Mouse (Mus musculus) limb, embryonic 12.5 days (tissue): Measurements from ENCODE around the gene L2hgdh. TPM values are rescaled to one million over a fixed set of nuclear protein-coding genes. Genes with fewer than 3 reads are reported as not detected.

Experiments
- ATAC-seq: fragments of 200-750 bp; cut with Nextera tagmentation; 2 replicates; pipeline ENCODE4 v1.8.0; 2017; ENCODE audit warnings: low read depth, moderate TSS enrichment; ENCODE audit not compliant: insufficient number of reproducible peaks, insufficient read depth, low FRiP score, low TSS enrichment
- H3K27ac ChIP-seq: fragments of 300-500 bp; sonication (generic); 2 replicates; pipeline ENCODE4 v1.5.1; 2016; ENCODE audit warnings: mild to moderate bottlenecking, moderate library complexity
- H3K27me3 ChIP-seq: fragments of 300-500 bp; sonication (generic); 2 replicates; pipeline ENCODE4 v1.6.1; 2016; ENCODE audit warnings: mild to moderate bottlenecking, moderate library complexity
- H3K36me3 ChIP-seq: fragments of 300-500 bp; sonication (generic); 2 replicates; pipeline ENCODE4 v1.6.1; 2016; ENCODE audit warnings: mild to moderate bottlenecking, moderate library complexity
- H3K4me1 ChIP-seq: fragments of 300-500 bp; sonication (generic); replicated peaks from 2 replicates; pipeline ENCODE4 v1.6.1; 2016
- H3K4me2 ChIP-seq: fragments of 300-500 bp; sonication (generic); 2 replicates; pipeline ENCODE4 v1.6.1; 2016; ENCODE audit warnings: mild to moderate bottlenecking, moderate library complexity
- H3K4me3 ChIP-seq: fragments of 300-500 bp; sonication (generic); replicated peaks from 2 replicates; pipeline ENCODE4 v1.5.1; 2016; ENCODE audit warnings: mild to moderate bottlenecking
- H3K9ac ChIP-seq: fragments of 300-500 bp; sonication (generic); replicated peaks from 2 replicates; pipeline ENCODE4 v1.6.1; 2016; ENCODE audit warnings: mild to moderate bottlenecking, moderate library complexity
- H3K9me3 ChIP-seq: fragments of 300-500 bp; sonication (generic); 2 replicates; pipeline ENCODE4 v1.6.1; 2016; ENCODE audit warnings: mild to moderate bottlenecking, moderate library complexity
- WGBS: fragments of 180-500 bp; shearing (Covaris S2); methylation state at CpG from one replicate; pipeline ENCODE4 v1.1.7; 2016; 5-methylcytosine and 5-hydroxymethylcytosine counted together
- polyA plus RNA-seq: library from polyadenylated mRNA; unstranded; fragments of >200 nt; fragmentation: Nextera tagmentation; extraction: Ambion mirVana; gene quantifications from 2 replicates; pipeline ENCODE4 v1.2.1, GENCODE M21; 2016

L2hgdh gene
- polyA plus RNA-seq, 1 experiment from 2014 or later, result 22.3 TPM

DNA sequence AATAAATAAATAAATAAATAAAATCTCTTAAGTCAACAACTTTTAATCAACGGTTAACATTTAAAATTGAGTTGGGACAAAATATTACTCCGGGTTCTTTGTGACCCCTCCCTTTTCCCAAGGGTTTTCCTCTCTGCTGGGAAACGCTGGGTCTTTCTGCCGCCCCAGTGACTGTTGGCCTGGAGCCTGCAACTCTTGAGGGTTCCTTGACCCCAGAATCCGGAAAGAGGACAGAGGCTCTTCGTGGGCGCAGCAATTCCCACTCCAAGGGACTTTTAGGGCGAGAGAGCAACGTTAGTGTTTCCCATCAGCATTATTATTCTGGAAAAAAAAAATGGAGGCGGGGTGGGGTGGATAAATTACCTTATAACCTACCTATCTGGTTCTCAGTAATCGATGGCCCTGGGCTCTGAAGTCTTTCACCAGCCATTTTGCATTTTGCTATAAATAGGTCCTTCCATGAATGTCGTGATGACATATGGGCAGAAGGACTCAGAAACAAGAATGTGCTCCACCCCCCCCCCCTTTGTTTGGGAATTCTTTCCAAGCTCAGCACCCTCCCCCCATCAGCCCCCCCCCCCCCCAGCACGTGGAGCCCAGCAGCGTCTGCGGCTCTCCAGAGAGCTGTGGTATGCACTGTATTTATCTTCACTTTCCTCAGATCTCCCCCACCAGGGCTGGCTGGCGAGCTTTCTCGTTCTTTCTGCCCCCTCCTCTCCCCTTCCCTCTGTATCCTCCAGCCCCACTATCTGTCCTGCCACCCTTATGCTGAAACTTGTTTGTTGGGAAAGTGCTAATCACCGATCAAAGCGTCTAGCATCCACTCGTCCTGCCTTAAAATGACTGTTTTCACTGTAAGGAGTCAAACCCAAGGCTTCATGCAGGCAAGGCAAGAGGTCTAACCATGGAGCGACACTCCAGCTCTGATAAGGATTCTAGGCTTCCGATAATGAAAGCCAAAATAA is 33.8 kb upstream of the L2hgdh start:
- H3K4me3 ChIP-seq, result peak overlapping the region; percentile 15; the same call in 1 of the 2 replicates

DNA sequence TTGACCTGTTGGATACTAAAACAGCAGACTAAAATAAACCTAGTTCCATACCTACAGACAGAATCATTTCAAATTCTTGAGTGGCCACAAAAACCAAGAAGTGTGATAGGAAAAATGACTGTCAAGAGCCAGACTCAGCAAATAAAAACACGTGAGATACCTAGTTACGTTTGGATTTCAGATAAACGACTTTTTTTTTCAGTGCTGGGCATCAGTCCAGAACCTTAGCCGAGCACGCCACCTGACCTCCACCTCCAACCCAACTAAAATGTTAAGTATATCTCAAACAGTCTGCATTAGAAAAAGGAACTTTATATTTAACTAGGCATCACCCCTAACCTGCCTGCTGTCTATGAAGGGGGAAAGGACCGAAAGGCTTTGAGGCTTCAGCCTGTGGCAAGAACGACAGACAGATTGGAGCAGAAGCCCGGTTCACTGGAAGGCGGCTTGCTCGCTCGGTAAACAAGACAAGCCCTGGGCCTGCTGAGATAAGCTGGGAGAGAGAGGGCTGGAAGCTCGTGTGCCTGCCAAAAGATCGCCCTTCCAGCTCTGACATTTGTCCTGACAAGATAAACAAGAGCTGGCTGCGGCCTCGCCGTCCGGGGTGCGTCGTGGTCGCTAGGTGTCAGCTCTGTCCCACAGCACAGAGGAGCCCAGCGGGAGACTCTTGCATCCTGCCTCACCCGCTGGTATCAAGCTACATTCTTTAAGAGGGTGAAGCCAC is 32.9 kb upstream of the L2hgdh start:
- peak; percentile 58 for ATAC-seq
- peak overlapping the region; percentile 49 for H3K4me2 ChIP-seq

More for the DNA sequence above, 33.8 kb upstream of the L2hgdh start:
- Histone ChIP-seq H3K27me3 (no peaks in the 10 kb centered on the region), H3K27ac (peak overlapping the region; percentile 62; the same call in 1 of the 2 replicates), H3K9me3 (no peaks in the 10 kb centered on the region), H3K4me2 (peak overlapping the region; percentile 49), H3K9ac (no peak overlapping the region), H3K4me1 (peaks cover 27% of the 10 kb centered on the region), H3K36me3 (no peaks in the 10 kb centered on the region)
- no peak for ATAC-seq
- 7% methylated on average over 21 of the region's 22 CpGs for WGBS

DNA sequence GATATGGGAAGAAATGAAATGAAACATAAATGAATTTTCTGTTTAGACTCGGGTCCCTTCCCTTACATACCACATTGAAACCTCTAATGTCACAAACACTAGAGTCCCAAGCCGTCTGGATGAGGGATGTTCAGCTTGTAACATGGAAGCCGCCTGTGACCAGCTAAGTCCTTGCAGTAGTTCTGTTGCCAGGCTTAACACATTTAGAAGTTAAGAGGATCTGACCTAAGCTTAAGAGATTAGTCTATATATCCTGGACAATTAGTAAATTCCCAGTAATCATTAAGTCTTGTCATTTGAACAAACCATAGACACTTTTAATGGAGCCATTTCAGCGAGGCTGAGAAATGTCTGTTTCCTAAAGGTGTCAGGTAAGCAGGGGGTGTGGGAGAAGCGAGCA is 31.3 kb upstream of the L2hgdh start:
- H3K36me3 ChIP-seq, result no peaks in the 10 kb centered on the region
- H3K9ac ChIP-seq, result no peak overlapping the region
- ATAC-seq, result no peak
- H3K4me2 ChIP-seq, result no peak overlapping the region
- H3K27ac ChIP-seq, result no peak overlapping the region
- H3K9me3 ChIP-seq, result no peaks in the 10 kb centered on the region
- no peak overlapping the region for H3K4me3 ChIP-seq
- WGBS, result 70% methylated on average over 5 of the region's 5 CpGs
- peaks cover 32% of the 10 kb centered on the region for H3K4me1 ChIP-seq
- H3K27me3 ChIP-seq, result no peaks in the 10 kb centered on the region

More for the DNA sequence above, 32.9 kb upstream of the L2hgdh start:
- Histone ChIP-seq H3K9ac (no peak overlapping the region), H3K27ac (0 out of 2 replicates have a peak overlapping the region, but pooled peaks have one; percentile 23), H3K4me3 (no peak overlapping the region), H3K36me3 (no peaks in the 10 kb centered on the region), H3K9me3 (no peaks in the 10 kb centered on the region), H3K4me1 (peaks cover 27% of the 10 kb centered on the region), H3K27me3 (no peaks in the 10 kb centered on the region)
- WGBS, result 19% methylated on average over 22 of the region's 22 CpGs

DNA sequence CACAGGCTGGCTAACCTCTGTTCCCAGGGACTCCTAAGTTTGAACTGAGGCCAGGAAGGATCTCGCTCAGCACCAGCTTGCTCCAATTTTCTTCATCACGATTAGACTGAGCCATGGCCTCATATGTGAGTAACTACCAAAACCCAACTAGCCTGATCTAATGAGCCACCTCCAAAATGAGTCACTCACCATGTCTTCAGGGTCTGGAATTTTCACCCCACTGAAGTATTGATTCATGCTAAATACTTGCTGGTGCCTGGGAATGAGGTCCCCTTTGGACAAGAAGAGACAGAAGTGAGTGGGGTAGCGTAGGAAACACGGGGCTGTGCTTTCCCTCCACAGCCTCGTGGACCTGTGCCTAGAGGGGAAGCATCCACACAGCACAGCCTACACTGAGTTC is 29.3 kb upstream of the L2hgdh start:
- no peak for ATAC-seq
- Histone ChIP-seq H3K9me3 (no peaks in the 10 kb centered on the region), H3K36me3 (no peaks in the 10 kb centered on the region), H3K27ac (no peak overlapping the region), H3K4me1 (peaks cover 19% of the 10 kb centered on the region), H3K9ac (no peak overlapping the region), H3K4me2 (no peak overlapping the region), H3K4me3 (no peak overlapping the region), H3K27me3 (no peaks in the 10 kb centered on the region)
- WGBS, result 72% methylated on average over 5 of the region's 5 CpGs

DNA sequence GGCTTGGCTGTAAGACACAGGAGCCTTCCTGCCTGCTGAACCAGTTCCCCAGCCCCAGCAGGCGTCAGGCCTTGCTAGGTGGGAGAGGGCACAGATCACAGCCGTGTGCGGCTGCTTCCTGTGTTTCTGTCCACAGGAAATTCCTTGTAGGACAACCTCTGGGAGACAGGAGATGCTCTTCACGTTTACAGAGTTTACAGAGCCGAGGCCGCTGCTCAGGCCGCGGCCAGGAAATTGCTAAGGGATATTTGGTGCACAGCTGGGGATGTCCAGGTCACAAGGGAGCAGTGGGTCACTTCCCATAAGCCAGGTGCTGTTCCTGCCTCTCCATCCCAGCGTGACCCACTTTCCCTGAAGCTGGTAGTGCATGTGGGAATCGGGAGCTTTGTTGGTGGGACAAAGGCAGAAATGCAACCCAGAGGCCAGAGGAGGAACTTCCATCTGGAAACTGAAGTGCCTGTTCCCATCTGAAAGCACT is 27.2 kb upstream of the L2hgdh start:
- no peaks in the 10 kb centered on the region for H3K9me3 ChIP-seq
- ATAC-seq, result peak; percentile 31; the same call in 1 of the 2 replicates
- H3K4me2 ChIP-seq, result peak overlapping the region; percentile 13; the same call in 1 of the 2 replicates
- 24% methylated on average over 10 of the region's 10 CpGs for WGBS
- H3K4me1 ChIP-seq, result peaks cover 4% of the 10 kb centered on the region; the same call in 1 of the 2 replicates
- peak overlapping the region; percentile 30 for H3K27ac ChIP-seq
- H3K36me3 ChIP-seq, result no peaks in the 10 kb centered on the region
- no peaks in the 10 kb centered on the region for H3K27me3 ChIP-seq
- H3K9ac ChIP-seq, result no peak overlapping the region
- H3K4me3 ChIP-seq, result no peak overlapping the region

DNA sequence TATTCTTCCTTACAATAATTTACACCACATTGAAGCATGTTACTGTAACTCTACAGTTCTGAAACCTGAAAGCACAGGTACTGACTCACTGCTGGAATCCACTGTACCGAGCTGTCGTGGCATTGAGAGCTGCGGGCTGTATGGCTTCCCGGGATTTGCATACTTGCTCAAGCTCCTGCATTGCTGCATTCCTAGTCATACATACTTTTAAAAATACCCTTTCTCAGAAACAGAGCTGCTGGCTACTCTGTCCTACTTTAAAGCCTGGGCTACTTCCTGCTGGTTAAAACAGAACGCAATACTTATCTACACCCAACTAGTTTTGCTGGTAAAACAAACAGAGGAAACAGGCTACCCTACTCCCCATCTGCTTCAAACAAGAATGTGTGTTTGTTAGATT is 19.5 kb upstream of the L2hgdh start:
- Histone ChIP-seq H3K36me3 (peaks cover 4% of the 10 kb centered on the region; the same call in 1 of the 2 replicates), H3K4me1 (no peaks in the 10 kb centered on the region), H3K4me3 (no peak overlapping the region), H3K27me3 (no peaks in the 10 kb centered on the region), H3K27ac (no peak overlapping the region), H3K9me3 (no peaks in the 10 kb centered on the region), H3K9ac (no peak overlapping the region), H3K4me2 (no peak overlapping the region)
- WGBS, result 91% methylated on average over 5 of the region's 5 CpGs
- ATAC-seq, result no peak

DNA sequence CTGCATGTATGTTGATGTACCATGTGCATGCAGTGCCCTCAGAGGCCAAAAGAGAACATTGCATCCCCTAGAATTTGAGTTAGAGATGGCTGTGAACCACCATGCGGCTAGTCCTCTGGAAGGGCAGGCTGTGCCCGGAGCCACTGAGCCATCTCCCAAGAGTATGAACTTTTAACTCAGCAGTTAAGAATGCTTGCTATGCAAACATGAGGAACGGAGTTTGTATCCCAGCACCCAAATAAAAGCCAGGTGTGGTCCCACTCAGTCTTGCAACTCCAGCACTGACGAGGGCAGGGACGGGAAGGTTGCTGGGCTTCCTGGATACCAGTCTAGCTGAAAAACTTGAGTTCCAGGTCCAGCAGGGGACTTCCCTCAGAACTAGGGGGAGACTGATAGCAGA is 17.3 kb upstream of the L2hgdh start:
- H3K4me3 ChIP-seq, result no peak overlapping the region
- H3K4me1 ChIP-seq, result no peaks in the 10 kb centered on the region
- no peak overlapping the region for H3K27ac ChIP-seq
- peaks cover 4% of the 10 kb centered on the region; the same call in 1 of the 2 replicates for H3K36me3 ChIP-seq
- H3K9ac ChIP-seq, result no peak overlapping the region
- WGBS, result 63% methylated on average over 5 of the region's 5 CpGs
- H3K27me3 ChIP-seq, result no peaks in the 10 kb centered on the region
- ATAC-seq, result no peak
- no peak overlapping the region for H3K4me2 ChIP-seq
- H3K9me3 ChIP-seq, result no peaks in the 10 kb centered on the region

DNA sequence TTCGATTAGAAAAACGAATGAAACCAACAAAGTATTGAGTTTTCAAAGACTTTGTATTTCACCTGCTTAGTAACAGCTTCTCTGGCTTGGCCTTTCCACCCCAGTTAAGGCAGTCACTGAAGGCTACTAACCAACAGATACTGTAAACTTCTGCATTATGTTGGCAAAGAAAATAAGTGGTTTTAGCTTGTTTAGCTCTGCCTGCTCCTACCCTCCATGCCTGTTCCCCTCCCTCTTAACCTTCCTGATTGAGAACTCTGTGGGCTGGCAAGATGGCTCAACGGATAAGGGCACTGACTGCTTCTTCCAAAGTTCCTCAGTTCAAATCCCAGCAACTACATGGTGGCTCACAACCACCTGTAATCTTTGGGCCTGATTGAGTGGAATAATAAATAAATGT is 9.2 kb upstream of the L2hgdh start:
- Histone ChIP-seq H3K36me3 (no peaks in the 10 kb centered on the region), H3K9me3 (no peaks in the 10 kb centered on the region), H3K27me3 (no peaks in the 10 kb centered on the region), H3K9ac (no peak overlapping the region), H3K4me2 (no peak overlapping the region), H3K4me1 (no peaks in the 10 kb centered on the region), H3K4me3 (no peak overlapping the region), H3K27ac (no peak overlapping the region)
- ATAC-seq, result no peak
- 86% methylated on average over 3 of the region's 3 CpGs for WGBS

DNA sequence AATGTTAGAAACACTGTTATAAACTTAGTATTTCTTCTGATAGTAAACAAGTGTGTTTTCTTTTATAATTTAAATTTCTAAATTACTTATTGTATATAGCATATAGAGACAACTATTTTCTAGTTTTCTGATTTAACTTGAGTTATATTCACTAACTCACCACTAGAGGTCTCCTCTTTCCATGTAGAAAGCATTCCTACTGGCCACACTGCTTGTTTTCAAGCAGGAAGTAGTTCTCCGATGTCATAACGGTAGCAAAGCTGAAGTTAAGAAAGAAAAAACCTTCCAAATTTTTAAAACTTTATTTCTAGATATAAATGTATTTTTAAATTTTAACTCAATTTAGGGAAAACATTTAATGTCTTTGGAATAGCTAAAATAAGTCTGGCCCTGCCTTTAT is 8.8 kb upstream of the L2hgdh start:
- Histone ChIP-seq H3K9me3 (no peaks in the 10 kb centered on the region), H3K9ac (no peak overlapping the region), H3K36me3 (no peaks in the 10 kb centered on the region), H3K27ac (no peak overlapping the region), H3K4me2 (no peak overlapping the region), H3K27me3 (no peaks in the 10 kb centered on the region), H3K4me3 (no peak overlapping the region), H3K4me1 (no peaks in the 10 kb centered on the region)
- no peak for ATAC-seq
- 9% methylated on average over 2 of the region's 2 CpGs for WGBS

DNA sequence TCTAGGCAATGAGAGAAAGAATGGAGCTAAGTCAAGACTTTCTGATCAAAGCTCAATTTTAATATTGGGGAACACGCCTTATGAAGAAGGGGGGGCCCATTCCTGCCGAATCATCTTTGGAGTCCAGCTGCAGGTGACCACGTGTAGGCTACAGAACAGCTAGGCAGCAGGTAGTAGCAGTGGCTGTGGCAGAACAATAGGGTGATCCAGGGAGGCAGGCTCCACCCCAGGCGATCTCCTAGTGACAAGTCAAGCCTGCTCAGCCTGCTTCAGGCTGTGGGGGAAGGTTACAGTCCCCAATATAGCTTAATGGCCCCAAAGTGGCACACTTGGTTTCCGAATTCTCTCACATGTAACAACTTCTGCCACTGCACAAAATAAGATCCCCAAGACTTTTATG is 7.5 kb upstream of the L2hgdh start:
- no peak for ATAC-seq
- WGBS, result 51% methylated on average over 5 of the region's 5 CpGs

DNA sequence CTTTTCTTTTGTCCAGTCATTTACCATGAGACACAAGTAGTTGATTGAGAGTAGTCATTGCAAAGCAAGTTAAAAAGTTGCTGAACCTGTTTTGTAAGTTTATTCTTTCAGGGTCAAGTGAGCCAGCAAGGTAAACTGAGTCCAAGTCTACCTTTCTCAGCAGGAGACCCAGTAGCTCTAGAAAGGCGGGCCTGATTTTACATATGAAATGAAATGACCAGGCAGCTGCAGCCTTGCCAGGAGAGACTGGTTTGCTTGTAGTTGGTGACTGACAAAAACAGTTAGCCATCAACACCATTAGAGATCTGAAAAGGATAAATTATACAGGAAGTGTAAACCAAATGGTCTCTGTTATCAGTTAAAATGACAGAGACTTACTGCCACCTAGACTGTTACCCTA is 5.6 kb upstream of the L2hgdh start:
- Histone ChIP-seq H3K27ac (no peak overlapping the region), H3K9me3 (no peaks in the 10 kb centered on the region), H3K4me2 (no peak overlapping the region), H3K9ac (no peak overlapping the region), H3K4me3 (no peak overlapping the region), H3K4me1 (peaks cover 7% of the 10 kb centered on the region; the same call in 1 of the 2 replicates), H3K36me3 (no peaks in the 10 kb centered on the region), H3K27me3 (no peaks in the 10 kb centered on the region)
- WGBS, result 77% methylated on average over 1 of the region's 1 CpGs
- ATAC-seq, result no peak

More for the DNA sequence above, 7.5 kb upstream of the L2hgdh start:
- Histone ChIP-seq H3K27ac (no peak overlapping the region), H3K27me3 (no peaks in the 10 kb centered on the region), H3K4me3 (no peak overlapping the region), H3K4me2 (no peak overlapping the region), H3K9ac (no peak overlapping the region), H3K9me3 (no peaks in the 10 kb centered on the region), H3K36me3 (no peaks in the 10 kb centered on the region), H3K4me1 (no peaks in the 10 kb centered on the region)
